Mouse (Mus musculus) lung, adult 2 months (tissue): ENCODE data around the gene Lyrm7. TPM values are rescaled to one million over a fixed set of nuclear protein-coding genes. Genes with fewer than 3 reads are reported as not detected.

Experiments
- DNase-seq: peaks from one replicate; pipeline ENCODE4 v3.0.0; 2022
- H3K4me1 ChIP-seq: fragments of 200-500 bp; 2 replicates; pipeline ENCODE4 v1.6.1; 2011; ENCODE audit warnings: low read length; ENCODE audit not compliant: control insufficient read depth, insufficient read depth
- H3K4me3 ChIP-seq: fragments of 200-500 bp; replicated peaks from 2 replicates; pipeline ENCODE3; 2011; ENCODE audit warnings: low read depth, mild to moderate bottlenecking, control low read depth, low read length; ENCODE audit errors: extremely low read depth
- CTCF ChIP-seq: fragments of 200-500 bp; IDR thresholded peaks from 2 replicates; pipeline ENCODE4 v1.5.1; 2011; ENCODE audit warnings: mild to moderate bottlenecking, low read length, control low read depth; ENCODE audit not compliant: insufficient read depth
- POLR2A ChIP-seq: fragments of 200-500 bp; IDR thresholded peaks from 2 replicates; pipeline ENCODE4 v1.6.1; 2011; ENCODE audit warnings: low read depth, mild to moderate bottlenecking, control low read depth, low read length, borderline replicate concordance; ENCODE audit errors: extremely low read depth
- WGBS: fragments of 180-500 bp; shearing (Covaris S2); methylation state at CpG from one replicate; pipeline ENCODE4 v1.1.7; 2018; 5-methylcytosine and 5-hydroxymethylcytosine counted together
- polyA plus RNA-seq: library from polyadenylated mRNA; depleted of rRNA; stranded (reverse); fragments of >200 nt; gene quantifications from 2 replicates; pipeline ENCODE4 v1.2.3, GENCODE M21; 2012; rRNA removed

The Lyrm7 gene
- 0.38 and 0.40 TPM in 2 replicates for polyA plus RNA-seq

GRCm38 (mm10) chr11:54860256-54861038 lies at the start of gene Lyrm7:
TSS of gene Lyrm7 (minus strand) at chr11:54860916.
- whole genome bisulfite sequencing = under 1% methylated on average over 42 of the region's 42 CpGs

GRCm38 (mm10) chr11:54910081-54910665 lies 49.5 kb upstream of the Lyrm7 start:
- no peak for TF ChIP-seq POLR2A
- TF ChIP-seq CTCF = no peak
- DNase-seq = no peak
- H3K4me3 ChIP-seq = no peak overlapping the region
- 83% methylated on average over 12 of the region's 12 CpGs for WGBS
- H3K4me1 ChIP-seq = no peaks in the 10 kb centered on the region; the same call in 1 of the 2 replicates

More at GRCm38 (mm10) chr11:54860256-54861038, at the start of gene Lyrm7:
- H3K4me3 ChIP-seq = peak within 1 kb of the TSS; percentile 96
- DNase-seq = peak; percentile 93
- H3K4me1 ChIP-seq = no peaks in the 10 kb centered on the region
- no peak for TF ChIP-seq CTCF
- peak; percentile 95 for TF ChIP-seq POLR2A

- 84% methylated on average over 11 of the region's 11 CpGs for WGBS
- TF ChIP-seq POLR2A (no peak), CTCF (no peak)
- DNase-seq = no peak
- no peaks in the 10 kb centered on the region; the same call in 1 of the 2 replicates for H3K4me1 ChIP-seq
- H3K4me3 ChIP-seq = no peak overlapping the region
Observed at GRCm38 (mm10) chr11:54909273-54909672, 48.6 kb upstream of the Lyrm7 start.

GRCm38 (mm10) chr11:54907259-54907658 lies 46.5 kb upstream of the Lyrm7 start:
- 84% methylated on average over 5 of the region's 5 CpGs for WGBS
- H3K4me3 ChIP-seq = no peak overlapping the region

GRCm38 (mm10) chr11:54906466-54906865 lies 45.8 kb upstream of the Lyrm7 start:
- 49% methylated on average over 4 of the region's 4 CpGs for WGBS
- Histone ChIP-seq H3K4me3 (no peak overlapping the region), H3K4me1 (no peaks in the 10 kb centered on the region; the same call in 1 of the 2 replicates)
- TF ChIP-seq POLR2A (peak; percentile 19; the same call in 1 of the 2 replicates), CTCF (no peak)
- no peak for DNase-seq

More at GRCm38 (mm10) chr11:54907259-54907658, 46.5 kb upstream of the Lyrm7 start:
- no peak for DNase-seq
- TF ChIP-seq CTCF (no peak), POLR2A (no peak)
- no peaks in the 10 kb centered on the region; the same call in 1 of the 2 replicates for H3K4me1 ChIP-seq

GRCm38 (mm10) chr11:54905931-54906330 lies 45.2 kb upstream of the Lyrm7 start:
- DNase-seq = no peak
- TF ChIP-seq POLR2A (no peak), CTCF (no peak)
- H3K4me1 ChIP-seq = no peaks in the 10 kb centered on the region
- 57% methylated on average over 4 of the region's 4 CpGs for WGBS
- H3K4me3 ChIP-seq = no peak overlapping the region

GRCm38 (mm10) chr11:54905086-54905485 lies 44.4 kb upstream of the Lyrm7 start:
- Histone ChIP-seq H3K4me1 (no peaks in the 10 kb centered on the region), H3K4me3 (no peak overlapping the region)
- peak; percentile 38; the same call in 1 of the 2 replicates for TF ChIP-seq POLR2A
- TF ChIP-seq CTCF = no peak
- DNase-seq = no peak
- WGBS = 79% methylated on average over 3 of the region's 3 CpGs

- H3K4me1 ChIP-seq = no peaks in the 10 kb centered on the region
- DNase-seq = no peak
- WGBS = 62% methylated on average over 4 of the region's 4 CpGs
- peak overlapping the region; percentile 58 for H3K4me3 ChIP-seq
- no peak for TF ChIP-seq POLR2A
- no peak for TF ChIP-seq CTCF
Observed at GRCm38 (mm10) chr11:54903940-54904706, 43.4 kb upstream of the Lyrm7 start.

- no peak for DNase-seq
- Histone ChIP-seq H3K4me1 (no peaks in the 10 kb centered on the region), H3K4me3 (peak overlapping the region; percentile 72)
- TF ChIP-seq POLR2A (0 out of 2 replicates have a peak, but pooled peaks have one; percentile 15), CTCF (no peak)
- 62% methylated on average over 5 of the region's 5 CpGs for WGBS
Observed at GRCm38 (mm10) chr11:54903339-54903738, 42.6 kb upstream of the Lyrm7 start.
